Mouse (Mus musculus) ES-Bruce4 (cell line): Measurements from ENCODE around the gene Syncrip. TPM values are rescaled to one million over a fixed set of nuclear protein-coding genes. Genes with fewer than 3 reads are reported as not detected.
A peak's percentile ranks its signal among the peaks of the same experiment; 100 is the strongest.

Source experiments
- H3K27ac ChIP-seq: 2 replicates; pipeline ENCODE4 v1.5.1; 2012; ENCODE audit warnings: low read length, inconsistent platforms; ENCODE audit not compliant: insufficient read depth
- H3K27me3 ChIP-seq: 2 replicates; pipeline ENCODE4 v1.6.1; 2012; ENCODE audit warnings: mild to moderate bottlenecking, low read length, inconsistent platforms; ENCODE audit not compliant: control insufficient read depth, poor library complexity, insufficient read depth, severe bottlenecking
- H3K36me3 ChIP-seq: 2 replicates; pipeline ENCODE4 v1.6.1; 2012; ENCODE audit warnings: inconsistent platforms, mild to moderate bottlenecking, low read length, moderate library complexity; ENCODE audit not compliant: control insufficient read depth, poor library complexity, insufficient read depth, severe bottlenecking
- H3K4me1 ChIP-seq: one replicate; pipeline ENCODE4 v1.8.1; 2011; ENCODE audit warnings: low read length; ENCODE audit not compliant: control insufficient read depth, insufficient read depth
- H3K4me3 ChIP-seq: 2 replicates; pipeline ENCODE4 v1.5.1; 2011; ENCODE audit warnings: low read depth, mild to moderate bottlenecking, low read length
- H3K9ac ChIP-seq: 2 replicates; pipeline ENCODE4 v1.6.1; 2012; ENCODE audit warnings: low read depth, mild to moderate bottlenecking, inconsistent platforms; ENCODE audit not compliant: poor library complexity, severe bottlenecking
- H3K9me3 ChIP-seq: replicated peaks from 2 replicates; pipeline ENCODE4 v1.6.1; 2012; ENCODE audit warnings: mild to moderate bottlenecking, low read length, inconsistent platforms; ENCODE audit not compliant: control insufficient read depth, poor library complexity, insufficient read depth, severe bottlenecking
- CTCF ChIP-seq: IDR thresholded peaks from one replicate; pipeline ENCODE4 v1.8.1; 2011; ENCODE audit warnings: low read depth, low read length
- EP300 ChIP-seq: IDR thresholded peaks from 2 replicates; pipeline ENCODE4 v1.6.1; 2011; ENCODE audit warnings: low read depth, low read length; ENCODE audit not compliant: insufficient read depth
- POLR2A ChIP-seq: IDR thresholded peaks from one replicate; pipeline ENCODE4 v1.8.1; 2011; ENCODE audit warnings: low read length; ENCODE audit not compliant: insufficient read depth
- polyA plus RNA-seq: library from polyadenylated mRNA; stranded (reverse); fragments of >200 nt; gene quantifications from 2 replicates; pipeline ENCODE4 v1.2.4, GENCODE M21; 2011; ENCODE audit warnings: low read depth; ENCODE audit not compliant: missing spikeins, insufficient read depth, insufficient read length

Gene Syncrip
- polyA plus RNA-seq, 1 experiment: 327 TPM

GRCm38 (mm10) chr9:88437342-88438236 lies 44.8 kb downstream of the Syncrip start:
- H3K9me3 ChIP-seq: no peaks in the 10 kb centered on the region
- H3K9ac ChIP-seq: peak overlapping the region; percentile 56
- no peaks in the 10 kb centered on the region for H3K4me1 ChIP-seq
- no peaks in the 10 kb centered on the region for H3K27me3 ChIP-seq
- no peaks in the 10 kb centered on the region for H3K36me3 ChIP-seq
- TF ChIP-seq EP300: no peak
- no peak for TF ChIP-seq POLR2A
- TF ChIP-seq CTCF: no peak
- no peak overlapping the region for H3K27ac ChIP-seq
- H3K4me3 ChIP-seq: peak overlapping the region; percentile 86

- Histone ChIP-seq H3K9ac (no peak overlapping the region), H3K36me3 (no peaks in the 10 kb centered on the region), H3K4me1 (no peaks in the 10 kb centered on the region), H3K4me3 (no peak overlapping the region), H3K27me3 (no peaks in the 10 kb centered on the region), H3K9me3 (0 out of 2 replicates have a peak, but pooled peaks cover 2% of the 10 kb centered on the region), H3K27ac (no peak overlapping the region)
- TF ChIP-seq POLR2A (no peak), CTCF (no peak), EP300 (no peak)
Measured at GRCm38 (mm10) chr9:88424356-88424755, 58.0 kb downstream of the Syncrip start.

GRCm38 (mm10) chr9:88422428-88422827 lies 59.9 kb downstream of the Syncrip start:
- TF ChIP-seq CTCF (no peak), POLR2A (no peak), EP300 (no peak)
- Histone ChIP-seq H3K27ac (no peak overlapping the region), H3K36me3 (no peaks in the 10 kb centered on the region), H3K4me3 (no peak overlapping the region), H3K9me3 (0 out of 2 replicates have a peak, but pooled peaks cover 2% of the 10 kb centered on the region), H3K27me3 (no peaks in the 10 kb centered on the region), H3K4me1 (no peaks in the 10 kb centered on the region), H3K9ac (no peak overlapping the region)

- Histone ChIP-seq H3K4me1 (no peaks in the 10 kb centered on the region), H3K27me3 (no peaks in the 10 kb centered on the region), H3K9ac (no peak overlapping the region), H3K27ac (no peak overlapping the region), H3K36me3 (no peaks in the 10 kb centered on the region), H3K4me3 (no peak overlapping the region), H3K9me3 (no peaks in the 10 kb centered on the region)
- TF ChIP-seq EP300 (no peak), CTCF (no peak), POLR2A (no peak)
Measured at GRCm38 (mm10) chr9:88416752-88417151, 65.6 kb downstream of the Syncrip start.

GRCm38 (mm10) chr9:88409978-88410377 lies 72.4 kb downstream of the Syncrip start:
- no peak for TF ChIP-seq CTCF
- TF ChIP-seq POLR2A: no peak
- no peak for TF ChIP-seq EP300
- no peaks in the 10 kb centered on the region for H3K27me3 ChIP-seq
- no peaks in the 10 kb centered on the region for H3K4me1 ChIP-seq
- no peaks in the 10 kb centered on the region for H3K9me3 ChIP-seq
- H3K27ac ChIP-seq: no peak overlapping the region
- H3K9ac ChIP-seq: no peak overlapping the region
- no peak overlapping the region for H3K4me3 ChIP-seq
- H3K36me3 ChIP-seq: no peaks in the 10 kb centered on the region

- no peak overlapping the region for H3K4me3 ChIP-seq
- no peaks in the 10 kb centered on the region for H3K36me3 ChIP-seq
- TF ChIP-seq EP300: no peak
- no peaks in the 10 kb centered on the region for H3K9me3 ChIP-seq
- no peaks in the 10 kb centered on the region for H3K27me3 ChIP-seq
- no peak overlapping the region for H3K9ac ChIP-seq
- no peak overlapping the region for H3K27ac ChIP-seq
- no peaks in the 10 kb centered on the region for H3K4me1 ChIP-seq
Measured at GRCm38 (mm10) chr9:88404515-88404914, 77.9 kb downstream of the Syncrip start.
